Mouse (Mus musculus) liver, embryonic 14 days (tissue): ENCODE measurements around the gene Foxred2. TPM values are rescaled to one million over a fixed set of nuclear protein-coding genes. Genes with fewer than 3 reads are reported as not detected.

Experiments used
- polyA plus RNA-seq: library from polyadenylated mRNA; depleted of rRNA; stranded (reverse); fragments of >200 nt; gene quantifications from 2 replicates; pipeline ENCODE4 v1.2.3, GENCODE M21; 2012; rRNA removed

The Foxred2 gene
- 0.90 and 1.2 TPM in 2 replicates for polyA plus RNA-seq

DNA sequence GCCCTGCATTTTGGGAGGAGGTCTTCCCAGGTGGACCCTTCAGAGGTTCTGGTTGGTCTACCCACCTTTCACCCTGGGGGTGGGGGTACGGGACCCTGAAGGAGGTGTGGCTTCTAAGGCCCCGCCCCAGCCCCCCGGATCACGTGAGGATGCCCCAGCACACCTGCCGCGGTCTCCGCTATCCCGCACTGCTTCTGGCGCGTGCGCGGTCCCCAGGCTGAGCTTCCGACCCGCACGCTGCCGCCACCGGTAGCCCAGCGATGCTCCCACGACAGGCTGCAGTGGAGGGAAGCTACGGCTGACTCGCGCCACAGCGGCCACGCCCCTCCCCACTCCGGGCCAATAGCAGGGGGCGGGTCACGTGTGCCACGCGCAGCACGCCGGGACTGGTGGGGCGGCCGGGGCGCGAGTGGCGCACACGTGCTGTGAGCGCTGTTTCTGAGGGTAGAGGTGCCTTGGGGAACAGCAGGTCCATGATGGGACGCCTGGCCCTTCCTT is at the start of gene Foxred2:
Gene Foxred2, minus strand, starts transcription at position 319 of the 498 bp plus-strand sequence.

DNA sequence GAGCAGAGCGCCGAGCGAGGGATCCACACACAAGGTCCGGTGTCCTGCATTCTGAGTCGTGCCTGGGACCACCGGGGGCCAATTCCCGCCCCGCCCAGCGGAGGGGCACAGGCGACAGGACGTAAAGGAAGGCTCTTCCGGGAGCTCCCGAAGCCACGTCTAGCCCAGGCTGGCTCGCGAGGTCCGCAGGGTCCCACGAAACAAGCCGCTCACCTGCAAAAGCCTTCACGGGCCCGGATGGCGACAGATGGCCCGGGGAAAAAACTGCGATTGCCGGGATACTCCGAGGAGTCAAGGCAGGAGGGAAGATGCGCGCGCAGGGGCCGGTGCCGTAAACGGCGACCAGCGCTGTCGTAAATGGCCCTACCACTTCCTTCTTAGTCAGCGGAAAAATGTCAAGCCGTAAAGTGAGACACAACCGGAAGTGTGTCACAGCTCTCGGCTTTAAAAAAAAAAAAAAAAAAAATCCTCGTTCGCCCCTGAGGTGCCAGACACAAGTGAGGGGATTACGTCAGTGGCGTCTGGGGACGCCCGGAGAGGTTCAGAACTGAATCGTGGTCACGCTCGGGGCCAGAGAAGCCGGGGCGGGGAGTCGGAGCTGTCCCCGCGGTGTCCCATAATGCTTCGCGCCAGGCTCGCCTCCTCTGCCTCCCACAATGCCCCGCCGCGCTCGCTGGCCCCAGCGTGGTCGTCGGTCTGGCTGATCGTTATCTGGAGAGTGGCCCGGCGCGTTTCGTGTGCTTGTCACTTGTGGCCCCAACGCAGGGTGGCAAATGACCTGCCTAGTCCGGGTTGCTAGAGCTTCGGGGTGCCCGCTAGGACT is 14.2 kb upstream of the Foxred2 start, which contains the start of gene Eif3d:
Gene Eif3d, minus strand, starts transcription at position 344 of the 823 bp plus-strand sequence.

DNA sequence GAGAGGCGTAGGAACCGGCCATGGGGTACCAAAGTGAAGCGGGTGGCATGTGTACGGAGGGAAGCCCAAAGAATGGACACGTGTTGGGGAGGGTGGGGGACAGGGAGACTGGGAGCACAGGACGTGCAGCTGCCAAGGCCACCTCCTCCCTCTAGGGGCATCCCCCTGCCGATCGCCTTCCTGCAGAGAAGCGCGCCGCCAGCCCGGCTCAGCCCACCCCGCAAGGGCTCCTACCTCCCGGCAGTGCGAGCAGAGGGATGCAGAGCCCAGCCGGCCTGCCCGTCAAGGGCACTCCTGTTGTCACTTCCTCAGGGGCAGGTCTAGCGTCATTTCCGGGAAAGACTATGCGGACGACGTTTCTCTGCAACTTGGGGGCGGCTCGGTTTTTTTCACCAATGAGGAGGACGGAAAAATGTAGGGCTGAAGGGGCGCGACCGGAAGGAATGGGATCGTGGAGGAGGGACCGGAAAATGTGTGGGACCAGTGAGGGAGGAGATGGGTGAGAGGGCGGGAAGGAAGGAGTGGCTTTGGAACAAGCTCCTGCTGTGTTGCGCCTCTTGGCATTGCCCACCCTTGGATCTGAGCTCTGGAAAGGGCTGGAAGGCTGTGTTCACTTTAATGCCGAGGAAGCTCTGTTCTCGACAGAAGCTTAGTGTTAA is 27.7 kb downstream of the Foxred2 start, which contains the start of gene Txn2:
Gene Txn2, minus strand, starts transcription at position 334 of the 659 bp plus-strand sequence.

Other genes with a start within 250 kb of the Foxred2 start
- gene Apol9b, start 227.7 kb downstream of the Foxred2 start, polyA plus RNA-seq, result 0.03 and 0.07 TPM in 2 replicates
- gene Apol8, start 199.7 kb downstream of the Foxred2 start, polyA plus RNA-seq, result 42.8 and 44.5 TPM in 2 replicates
- gene Myh9, start 114.5 kb downstream of the Foxred2 start, polyA plus RNA-seq, result 23.4 and 23.7 TPM in 2 replicates
- gene Txn2, start 27.7 kb downstream of the Foxred2 start, polyA plus RNA-seq, result 121 and 127 TPM in 2 replicates
- gene Eif3d, start 14.1 kb upstream of the Foxred2 start, polyA plus RNA-seq, result 134 and 150 TPM in 2 replicates
- not detected in 2 replicates for gene Cacng2, start 163.3 kb upstream of the Foxred2 start, polyA plus RNA-seq
- gene Ift27, start 217.4 kb upstream of the Foxred2 start, polyA plus RNA-seq, result 10.8 and 13.8 TPM in 2 replicates
- gene Pvalb, start 249.7 kb upstream of the Foxred2 start, polyA plus RNA-seq, result not detected in 2 replicates